Mouse (Mus musculus): ENCODE data around the gene Fmnl2. TPM values are rescaled to one million over a fixed set of nuclear protein-coding genes. Genes with fewer than 3 reads are reported as not detected.

The Fmnl2 gene
- total and polyA plus RNA-seq, 3 experiments = 1.2 to 6.3 (median 4.5) TPM

DNA sequence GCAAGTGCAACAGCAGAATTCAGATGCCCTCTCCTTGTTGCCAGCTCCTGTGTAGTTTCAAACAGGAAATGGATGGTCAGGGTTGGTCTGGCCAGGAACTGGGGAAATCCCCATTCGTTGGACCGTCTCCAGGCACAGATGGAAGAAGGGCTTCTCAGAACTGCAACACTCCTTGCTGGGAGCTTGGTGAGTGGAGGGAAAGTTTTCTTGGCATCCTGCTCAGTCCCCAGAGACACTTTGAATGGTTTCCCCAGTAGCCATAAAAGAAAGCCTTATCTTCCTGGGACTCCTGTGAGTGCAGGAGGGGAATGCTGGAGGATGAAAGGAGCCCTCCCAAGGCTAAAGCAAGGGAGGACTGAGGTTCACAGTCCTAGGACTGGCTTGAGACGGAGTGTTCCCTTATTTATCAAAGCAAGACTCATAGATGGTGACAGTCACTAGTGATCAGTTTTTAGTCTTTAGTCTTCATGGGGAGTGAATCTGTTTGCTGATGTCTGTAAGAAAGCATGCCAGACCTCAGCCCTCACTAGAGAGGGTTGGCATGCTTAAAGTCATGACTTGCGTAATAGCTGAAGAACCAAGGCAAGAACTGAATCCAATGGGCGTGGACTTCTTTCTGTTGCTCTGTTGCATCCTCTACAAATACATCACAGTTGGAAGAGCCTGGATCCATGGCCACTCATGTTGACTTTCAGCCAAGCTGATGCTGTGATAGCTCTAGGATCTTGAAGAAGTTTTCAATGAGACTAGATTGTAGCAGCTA is 72.6 kb downstream of the Fmnl2 start:
- H3K4me1 ChIP-seq (ENCODE audit: control insufficient read depth, insufficient read depth, low read length) = peaks cover 11% of the 10 kb centered on the region
- H3K79me2 ChIP-seq (replicated peaks; ENCODE audit: control insufficient read depth, insufficient read depth, low read length) = 0 out of 2 replicates have a peak, but pooled peaks cover 2% of the 10 kb centered on the region
- H3K9ac ChIP-seq (ENCODE audit: low read depth, low read length) = no peak overlapping the region
- H3K27ac ChIP-seq = no peak overlapping the region
- intact Hi-C loops (cut with DNase I) = no loop called here
- WGBS = 66% methylated on average over 5 of the region's 5 CpGs
- peaks cover 4% of the 10 kb centered on the region; the same call in 1 of the 2 replicates for H3K36me3 ChIP-seq (ENCODE audit: control insufficient read depth, insufficient read depth, low read length)
- peak; percentile 61 to 73 for DNase-seq
- H3K4me3 ChIP-seq = no peak overlapping the region
- TF ChIP-seq CTCF (IDR thresholded peaks at IDR 0.05) = no peak
- TF ChIP-seq POLR2A (IDR thresholded peaks at IDR 0.05; ENCODE audit: insufficient read depth, low read depth, low read length) = no peak
- no peak for TF ChIP-seq EP300 (IDR thresholded peaks at IDR 0.05; ENCODE audit: insufficient read depth, low read depth, low read length)
- H3K27me3 ChIP-seq (ENCODE audit: control insufficient read depth, insufficient read depth, low read length) = no peaks in the 10 kb centered on the region

- H3K4me1 ChIP-seq (ENCODE audit: control insufficient read depth, insufficient read depth, low read length) = peaks cover 11% of the 10 kb centered on the region
- intact Hi-C loops (cut with DNase I) = no loop called here
These were observed 73.7 kb downstream of the Fmnl2 start for GRCm38 (mm10) chr2:52931315-52931714.

DNA sequence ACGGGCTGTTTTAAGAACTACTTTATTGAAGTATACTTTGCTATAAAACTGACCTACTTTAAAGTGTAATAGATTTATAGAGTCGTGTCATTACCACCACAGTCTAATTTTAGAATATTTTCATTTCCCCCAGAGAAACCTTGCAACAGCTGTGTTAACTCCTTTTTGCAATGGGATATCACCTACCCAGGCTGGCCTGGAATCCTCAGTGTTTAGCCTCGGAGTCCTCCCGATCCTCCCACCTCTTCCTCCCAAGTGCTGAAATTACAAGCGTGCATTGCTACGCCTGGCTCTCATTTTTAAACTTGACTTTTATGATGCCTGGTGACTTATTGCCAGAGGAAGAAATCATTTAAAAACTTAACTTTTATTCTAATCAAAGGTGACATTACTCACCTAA is 78.2 kb downstream of the Fmnl2 start:
- 59% methylated on average over 6 of the region's 6 CpGs for WGBS
- Histone ChIP-seq H3K9ac (ENCODE audit: low read depth, low read length) (no peak overlapping the region), H3K4me1 (ENCODE audit: control insufficient read depth, insufficient read depth, low read length) (peaks cover 8% of the 10 kb centered on the region), H3K79me2 (replicated peaks; ENCODE audit: control insufficient read depth, insufficient read depth, low read length) (peaks cover 2% of the 10 kb centered on the region; the same call in 1 of the 2 replicates), H3K27ac (no peak overlapping the region), H3K27me3 (ENCODE audit: control insufficient read depth, insufficient read depth, low read length) (no peaks in the 10 kb centered on the region), H3K36me3 (ENCODE audit: control insufficient read depth, insufficient read depth, low read length) (peaks cover 6% of the 10 kb centered on the region), H3K4me3 (no peak overlapping the region)
- intact Hi-C loops (cut with DNase I) = no loop called here
- no peak for DNase-seq
- TF ChIP-seq EP300 (IDR thresholded peaks at IDR 0.05; ENCODE audit: insufficient read depth, low read depth, low read length) = no peak
- TF ChIP-seq POLR2A (IDR thresholded peaks at IDR 0.05; ENCODE audit: insufficient read depth, low read depth, low read length) = no peak
- no peak for TF ChIP-seq CTCF (IDR thresholded peaks at IDR 0.05)

More at GRCm38 (mm10) chr2:52931315-52931714, 73.7 kb downstream of the Fmnl2 start:
- Histone ChIP-seq H3K79me2 (replicated peaks; ENCODE audit: control insufficient read depth, insufficient read depth, low read length) (0 out of 2 replicates have a peak, but pooled peaks cover 2% of the 10 kb centered on the region), H3K4me3 (no peak overlapping the region), H3K27ac (no peak overlapping the region), H3K27me3 (ENCODE audit: control insufficient read depth, insufficient read depth, low read length) (no peaks in the 10 kb centered on the region), H3K36me3 (ENCODE audit: control insufficient read depth, insufficient read depth, low read length) (peaks cover 4% of the 10 kb centered on the region; the same call in 1 of the 2 replicates), H3K9ac (ENCODE audit: low read depth, low read length) (no peak overlapping the region)
- WGBS = 91% methylated on average over 2 of the region's 2 CpGs
- no peak for DNase-seq
- TF ChIP-seq POLR2A (IDR thresholded peaks at IDR 0.05; ENCODE audit: insufficient read depth, low read depth, low read length) = no peak
- no peak for TF ChIP-seq EP300 (IDR thresholded peaks at IDR 0.05; ENCODE audit: insufficient read depth, low read depth, low read length)
- no peak for TF ChIP-seq CTCF (IDR thresholded peaks at IDR 0.05)

DNA sequence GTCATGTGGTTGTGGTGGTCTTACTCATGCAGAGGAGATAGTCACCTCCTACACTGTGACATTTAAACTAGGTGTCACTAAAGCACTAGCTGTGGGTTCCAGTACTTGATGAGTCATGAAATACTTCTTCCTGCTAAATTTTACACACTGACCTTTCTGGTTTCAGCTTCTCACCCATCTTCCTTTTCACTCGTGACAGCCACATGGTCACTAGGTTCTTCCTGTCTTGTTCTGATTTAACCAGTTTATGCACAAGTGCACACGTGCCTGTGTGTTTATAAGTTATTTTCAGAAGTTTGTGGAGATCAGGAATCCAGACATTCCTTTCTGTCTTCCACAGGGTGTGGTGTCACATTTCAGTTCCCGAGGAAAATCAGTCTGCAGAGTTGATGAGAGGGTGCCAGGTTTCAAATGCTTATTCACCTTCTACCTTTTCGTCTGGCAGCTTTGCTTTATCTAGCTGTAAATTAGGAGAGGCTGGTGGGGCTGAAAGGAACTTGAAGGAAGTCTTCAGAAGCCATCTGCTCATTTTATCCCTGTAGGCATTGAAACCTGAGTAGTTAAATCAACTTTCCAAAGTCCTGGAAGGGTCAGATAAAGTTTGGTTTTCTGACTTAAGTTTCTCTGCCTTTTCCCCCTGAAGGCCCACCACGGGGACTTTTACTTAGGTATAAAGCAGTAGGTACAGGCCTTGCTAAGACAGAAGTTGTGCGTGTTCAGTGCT is 80.9 kb downstream of the Fmnl2 start:
- H3K27me3 ChIP-seq (ENCODE audit: control insufficient read depth, insufficient read depth, low read length) = no peaks in the 10 kb centered on the region
- no peak for TF ChIP-seq POLR2A (IDR thresholded peaks at IDR 0.05; ENCODE audit: insufficient read depth, low read depth, low read length)
- no peak for TF ChIP-seq CTCF (IDR thresholded peaks at IDR 0.05)
- TF ChIP-seq EP300 (IDR thresholded peaks at IDR 0.05; ENCODE audit: insufficient read depth, low read depth, low read length) = no peak
- H3K4me3 ChIP-seq = no peak overlapping the region
- WGBS = 24% methylated on average over 6 of the region's 6 CpGs
- intact Hi-C loops (cut with DNase I) = no loop called here
- H3K9ac ChIP-seq (ENCODE audit: low read depth, low read length) = no peak overlapping the region
- DNase-seq = no peak
- peaks cover 9% of the 10 kb centered on the region for H3K4me1 ChIP-seq (ENCODE audit: control insufficient read depth, insufficient read depth, low read length)
- H3K36me3 ChIP-seq (ENCODE audit: control insufficient read depth, insufficient read depth, low read length) = peaks cover 11% of the 10 kb centered on the region
- H3K79me2 ChIP-seq (replicated peaks; ENCODE audit: control insufficient read depth, insufficient read depth, low read length) = no peaks in the 10 kb centered on the region; the same call in 1 of the 2 replicates
- H3K27ac ChIP-seq = no peak overlapping the region

GRCm38 (mm10) chr2:52943644-52944423 is 86.2 kb downstream of the Fmnl2 start:
- Histone ChIP-seq H3K27ac (peak overlapping the region; percentile 36), H3K4me3 (0 out of 2 replicates have a peak overlapping the region, but pooled peaks have one; percentile 8), H3K9ac (ENCODE audit: low read depth, low read length) (peak overlapping the region; percentile 25; the same call in 1 of the 2 replicates), H3K36me3 (ENCODE audit: control insufficient read depth, insufficient read depth, low read length) (peaks cover 10% of the 10 kb centered on the region), H3K79me2 (replicated peaks; ENCODE audit: control insufficient read depth, insufficient read depth, low read length) (no peaks in the 10 kb centered on the region; the same call in 1 of the 2 replicates), H3K27me3 (ENCODE audit: control insufficient read depth, insufficient read depth, low read length) (no peaks in the 10 kb centered on the region), H3K4me1 (ENCODE audit: control insufficient read depth, insufficient read depth, low read length) (peaks cover 8% of the 10 kb centered on the region)
- DNase-seq = no peak
- intact Hi-C loops (cut with DNase I) = loop anchor here (5.0 kb wide), 1 partner anchor 87 kb away; the partner anchor contains the start of gene Fmnl2
- 47% methylated on average over 9 of the region's 9 CpGs for WGBS
- TF ChIP-seq CTCF (IDR thresholded peaks at IDR 0.05) (no peak), POLR2A (IDR thresholded peaks at IDR 0.05; ENCODE audit: insufficient read depth, low read depth, low read length) (no peak), EP300 (IDR thresholded peaks at IDR 0.05; ENCODE audit: insufficient read depth, low read depth, low read length) (no peak)

All from heart, adult 2 months (tissue).